Mouse (Mus musculus) gastrocnemius, postnatal 10 days (tissue): Measurements from ENCODE around the gene Slc2a4. TPM values are rescaled to one million over a fixed set of nuclear protein-coding genes. Genes with fewer than 3 reads are reported as not detected.
A peak's percentile ranks its signal among the peaks of the same experiment; 100 is the strongest.

Source experiments
- DNase-seq: peaks from one replicate; pipeline ENCODE4 v3.0.0; 2021; ENCODE audit warnings: mixed read lengths
- long read RNA-seq, 2 experiments: library from polyadenylated mRNA; stranded (forward); transcript quantifications; one replicate each; pipeline ENCODE4 v2.0.0; 2021
- total RNA-seq, 2 experiments: library from RNA; stranded (reverse); gene quantifications; 2 replicates each; pipeline ENCODE4 v1.2.3; 2021

The Slc2a4 gene
- 100 to 1,000 TPM; 128 to 165 TPM for total RNA-seq
- long read RNA-seq, experiment 1, transcript Slc2a4-201 (11 exons, 2,524 nt), result major isoform, 107 of 168 reads
- long read RNA-seq, experiment 1, partial matches to known transcripts, result 28 of 168 reads
- long read RNA-seq, experiment 1, other reads (novel, unspliced or antisense), result 32 of 168 reads
- long read RNA-seq, experiment 2, transcript Slc2a4-201 (11 exons, 2,524 nt), result major isoform, 128 of 196 reads
- long read RNA-seq, experiment 2, partial matches to known transcripts, result 35 of 196 reads
- long read RNA-seq, experiment 2, other reads (novel, unspliced or antisense), result 29 of 196 reads

DNA sequence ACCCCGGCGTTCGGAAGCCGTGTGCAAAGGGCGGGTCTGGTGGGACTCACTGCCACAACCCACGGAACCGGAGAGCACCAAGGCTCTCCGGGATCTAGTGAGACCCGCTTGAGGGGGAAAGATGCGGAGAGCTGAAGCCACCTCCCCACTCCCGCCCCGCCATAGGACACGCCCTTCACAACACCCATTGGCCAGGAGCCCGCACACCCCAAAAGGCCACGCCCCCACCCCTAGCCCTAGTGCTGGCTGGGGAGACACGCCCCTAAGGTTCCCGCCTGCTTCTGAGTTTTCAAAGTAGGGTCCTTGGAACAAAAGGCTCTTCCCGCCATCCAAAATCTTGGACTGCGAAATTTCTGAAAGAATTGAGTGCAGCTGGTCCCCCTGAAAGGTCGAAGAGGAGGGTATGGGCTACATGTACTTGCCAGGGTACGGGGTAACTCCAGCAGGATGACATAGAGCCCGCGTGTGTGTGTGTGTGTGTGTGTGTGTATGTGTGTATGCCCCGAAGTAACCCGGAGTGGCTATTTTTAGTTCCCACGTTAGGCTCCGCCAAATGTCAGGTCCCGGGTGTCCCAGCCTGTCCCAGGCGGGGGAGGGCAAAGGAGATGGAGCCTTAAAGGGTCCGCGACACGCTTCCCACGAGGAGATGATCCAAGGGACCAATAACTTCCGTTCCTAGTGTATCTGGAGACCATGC, at the start of gene Slc2a4:
Gene Slc2a4 (minus strand): TSS at position 123 of the 697 bp plus-strand sequence.
- DNase-seq, result peak; percentile 97

DNA sequence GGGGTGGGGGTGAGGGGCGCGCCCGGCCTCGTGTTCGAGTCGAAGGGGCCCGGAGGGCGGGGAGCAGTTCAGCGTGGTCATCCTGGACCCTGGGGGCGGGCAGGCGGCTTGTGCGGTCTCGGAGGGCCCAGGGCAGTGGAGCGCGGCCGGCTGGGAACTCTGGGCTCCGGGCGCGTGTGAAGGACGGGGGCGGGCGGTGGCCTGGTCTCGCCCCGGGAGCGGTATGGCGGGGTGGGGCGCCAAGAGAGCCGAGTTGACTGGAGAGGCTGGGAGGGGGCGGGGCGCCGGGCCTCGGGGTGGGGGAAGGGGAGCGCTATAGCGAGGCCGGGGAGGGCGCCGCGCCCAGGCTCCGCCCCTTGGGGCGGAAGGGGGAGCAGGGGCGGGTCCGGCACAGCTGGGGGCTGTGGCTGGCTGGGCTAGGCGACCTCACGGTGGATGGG, 49.1 kb upstream of the Slc2a4 start:
- DNase-seq, result peak; percentile 94

DNA sequence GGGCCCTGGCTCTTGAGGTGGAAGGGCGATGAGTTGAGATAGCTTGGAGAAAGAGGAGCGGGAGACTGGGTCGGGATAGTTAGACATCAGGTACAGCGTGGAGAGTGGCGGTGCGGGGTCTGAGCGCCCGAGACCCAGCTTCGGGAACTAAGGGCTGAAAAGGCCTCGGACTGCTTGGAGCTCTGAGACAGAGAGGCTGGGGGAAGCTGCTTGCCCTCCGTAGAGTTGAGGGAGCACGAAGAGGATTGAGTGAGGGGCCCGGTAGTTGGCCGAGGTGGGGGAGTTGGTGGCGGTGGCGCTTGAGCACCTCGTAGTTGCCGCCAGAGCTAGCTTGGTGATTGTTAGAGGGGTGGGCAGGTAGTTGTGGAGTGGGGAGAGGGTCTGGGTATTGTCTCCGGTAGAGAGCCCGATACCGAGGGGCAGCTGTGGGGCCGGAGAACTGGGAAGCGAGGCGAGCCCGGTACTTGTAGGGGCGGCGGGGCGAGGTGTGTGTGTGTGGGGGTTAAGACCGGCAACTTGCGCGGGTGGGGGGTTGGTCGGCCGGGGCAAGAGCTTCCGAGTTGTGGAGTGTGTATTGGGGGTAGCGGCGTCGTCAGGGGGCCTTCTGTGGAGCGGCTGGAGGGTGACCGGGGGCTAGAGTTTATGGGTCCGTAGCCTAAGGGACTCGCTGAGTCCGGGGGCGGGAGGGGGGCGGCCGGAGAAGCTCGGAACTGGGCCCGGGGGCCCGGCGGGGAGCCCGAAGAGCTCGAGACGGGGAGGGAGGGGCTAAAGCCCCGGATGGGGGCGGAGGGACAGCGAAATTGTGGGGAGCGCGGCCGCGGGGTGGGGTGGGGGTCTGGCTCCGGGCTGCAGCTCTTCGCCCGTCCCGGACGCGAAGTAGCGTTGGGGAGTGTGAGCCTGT, 48.4 kb upstream of the Slc2a4 start:
- DNase-seq, result peak; percentile 73

DNA sequence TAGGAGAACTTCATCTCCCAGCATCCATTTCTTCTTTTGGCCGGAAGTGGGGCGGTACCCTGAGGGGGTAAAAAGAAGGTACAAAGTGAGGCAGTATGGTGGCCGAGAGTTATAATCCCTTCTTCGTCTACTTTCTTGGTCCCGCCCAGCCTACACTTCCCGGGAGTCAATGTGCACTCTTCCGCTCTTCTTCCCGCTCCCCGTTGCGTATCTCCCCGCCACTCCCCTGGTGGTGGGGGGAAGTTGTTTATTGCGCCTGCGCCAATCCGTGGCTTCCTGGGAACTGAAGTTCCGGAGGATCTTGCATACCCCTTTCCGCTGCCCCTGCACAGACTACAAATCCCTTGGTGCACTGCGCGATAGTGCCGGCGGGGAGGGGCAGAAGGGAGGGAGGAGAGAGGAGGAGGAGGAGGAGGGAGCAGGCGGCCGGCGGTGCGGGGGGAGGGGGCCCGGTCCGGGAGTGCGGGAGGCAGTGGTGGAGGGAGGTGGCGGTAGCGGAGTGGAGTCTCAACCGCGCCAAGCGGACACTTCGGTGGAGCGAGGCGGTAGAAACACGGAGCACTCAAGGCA, 47.5 kb upstream of the Slc2a4 start, which contains the start of gene Phf23:
Gene Phf23 (plus strand): TSS at position 387 of the 570 bp plus-strand sequence.
- peak; percentile 93 for DNase-seq

DNA sequence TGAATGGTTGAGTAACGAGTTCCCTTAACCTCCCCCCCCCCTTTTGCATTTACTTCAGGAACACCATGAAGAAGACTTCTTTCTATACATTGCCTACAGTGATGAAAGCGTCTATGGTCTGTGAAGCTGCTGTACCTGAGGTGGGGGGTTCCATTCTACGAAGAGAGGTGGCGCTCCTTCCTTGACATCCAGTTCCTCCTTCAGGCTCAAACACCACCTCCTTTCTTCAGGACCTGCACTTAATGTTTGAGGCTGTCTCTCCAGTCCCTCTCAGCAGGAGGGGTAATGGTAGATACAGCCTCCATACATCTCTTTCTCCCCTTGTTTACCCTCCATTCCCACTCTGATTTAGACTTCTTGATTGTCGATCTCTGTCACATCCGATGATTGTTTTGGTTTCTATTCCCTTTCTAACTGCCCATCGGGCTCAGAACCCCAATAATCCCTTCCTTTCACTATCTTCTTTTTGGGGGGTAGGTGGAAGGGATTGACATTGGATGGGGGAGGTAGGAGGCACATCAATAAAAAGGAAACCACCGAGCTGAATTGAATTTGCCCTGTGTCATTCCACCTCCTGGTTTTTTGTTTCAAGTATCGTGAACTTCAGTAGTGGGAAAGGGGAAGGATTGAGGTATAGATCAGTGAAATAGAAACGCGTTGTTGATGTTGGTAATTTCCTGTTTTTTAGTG, 46.6 kb upstream of the Slc2a4 start:
- DNase-seq, result no peak

DNA sequence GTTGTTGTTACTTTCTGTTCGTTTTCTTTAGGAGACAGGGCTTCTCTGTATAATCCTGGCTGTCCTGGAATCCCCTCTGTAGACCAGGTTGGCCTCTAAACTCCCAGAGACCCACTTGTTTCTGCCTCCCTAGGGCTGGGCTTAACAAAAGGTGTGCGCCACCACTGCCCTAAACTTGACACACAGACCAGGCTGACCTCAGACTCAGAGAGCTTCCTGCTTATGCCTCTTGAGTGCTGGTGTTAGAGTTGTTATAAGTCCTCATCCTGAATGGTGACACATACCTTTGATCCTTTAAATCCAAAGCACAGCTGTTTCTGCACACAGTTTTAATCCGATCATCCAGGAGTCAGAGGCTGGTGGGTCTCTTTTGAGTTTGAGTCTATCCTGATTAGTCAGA, 44.9 kb upstream of the Slc2a4 start:
- DNase-seq, result no peak

DNA sequence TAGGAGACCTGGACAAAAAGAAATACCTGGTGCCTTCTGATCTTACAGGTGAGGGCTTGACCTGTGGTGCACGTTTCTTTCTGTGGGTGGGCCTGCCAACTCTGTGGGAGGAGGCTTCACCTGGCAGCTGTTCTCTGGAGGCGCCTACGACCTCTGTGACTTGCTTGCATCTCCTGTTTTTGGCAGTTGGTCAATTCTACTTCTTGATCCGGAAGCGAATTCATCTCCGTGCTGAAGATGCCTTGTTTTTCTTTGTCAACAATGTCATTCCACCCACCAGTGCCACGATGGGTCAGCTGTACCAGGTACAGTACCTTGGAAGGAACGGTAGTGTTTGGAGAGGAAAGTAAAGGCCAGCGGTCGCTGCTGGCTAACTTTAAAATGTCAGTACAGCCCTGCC, 44.4 kb upstream of the Slc2a4 start:
- no peak for DNase-seq

DNA sequence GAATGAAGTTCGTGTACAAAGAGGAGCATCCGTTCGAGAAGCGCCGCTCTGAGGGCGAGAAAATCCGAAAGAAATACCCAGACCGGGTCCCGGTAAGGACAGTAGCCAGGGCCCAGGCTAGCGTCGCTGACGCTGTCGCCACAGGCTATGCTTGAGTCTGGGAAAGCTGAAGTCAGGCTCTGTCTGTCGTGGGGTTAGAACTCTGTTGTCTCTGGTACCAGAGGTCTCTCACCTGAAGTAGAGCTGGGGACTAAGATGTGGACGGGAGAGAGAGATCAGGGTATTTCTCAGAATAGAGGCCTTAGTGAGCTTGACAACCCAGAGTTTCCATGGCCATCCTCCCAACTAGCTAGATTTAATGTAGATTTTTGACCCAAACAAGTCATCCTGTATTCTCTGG, 43.7 kb upstream of the Slc2a4 start:
- DNase-seq, result no peak

DNA sequence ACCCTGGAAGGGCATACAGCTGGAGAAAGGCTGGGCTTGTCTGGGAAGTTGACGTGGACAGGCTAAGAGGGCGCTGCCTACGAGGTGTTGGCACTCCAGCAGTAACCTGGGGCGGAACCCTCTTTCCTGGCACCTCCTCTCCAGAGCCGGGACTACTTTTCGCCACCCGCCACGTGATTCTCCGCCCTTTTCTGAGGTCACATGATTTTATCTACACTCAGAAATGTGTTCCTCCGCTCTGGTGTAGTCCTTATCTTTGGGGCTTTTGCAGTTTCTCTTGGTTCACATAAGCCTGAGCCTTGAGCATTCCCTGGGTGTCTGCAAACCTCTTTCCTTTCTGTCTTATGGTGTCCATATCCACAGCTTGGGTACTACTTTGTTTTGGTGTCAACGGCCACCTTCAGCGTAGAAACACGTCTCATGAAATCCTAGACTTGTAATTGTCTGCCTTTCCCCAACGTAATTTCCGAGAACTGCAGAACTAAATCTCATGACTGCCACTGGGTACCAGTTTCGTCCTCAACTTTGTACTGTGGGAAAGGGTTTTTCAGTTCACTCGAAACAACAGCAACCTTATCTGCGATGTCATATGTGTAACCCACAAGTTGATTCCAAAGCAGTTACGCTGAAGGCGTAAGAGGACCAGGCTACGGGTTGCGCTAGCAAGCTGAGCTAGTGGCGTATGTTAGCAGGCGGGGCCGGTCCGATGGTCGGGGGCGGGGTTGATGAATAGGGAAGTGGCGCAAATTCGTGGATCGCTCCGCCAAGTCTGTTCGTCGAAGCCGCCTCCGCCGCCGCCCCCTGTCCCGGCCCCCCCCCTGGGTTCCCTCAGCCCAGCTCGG, 43.1 kb upstream of the Slc2a4 start, which contains the start of gene Gabarap:
Gene Gabarap (plus strand): TSS at position 294 of the 842 bp plus-strand sequence.
- DNase-seq, result peak; percentile 94

DNA sequence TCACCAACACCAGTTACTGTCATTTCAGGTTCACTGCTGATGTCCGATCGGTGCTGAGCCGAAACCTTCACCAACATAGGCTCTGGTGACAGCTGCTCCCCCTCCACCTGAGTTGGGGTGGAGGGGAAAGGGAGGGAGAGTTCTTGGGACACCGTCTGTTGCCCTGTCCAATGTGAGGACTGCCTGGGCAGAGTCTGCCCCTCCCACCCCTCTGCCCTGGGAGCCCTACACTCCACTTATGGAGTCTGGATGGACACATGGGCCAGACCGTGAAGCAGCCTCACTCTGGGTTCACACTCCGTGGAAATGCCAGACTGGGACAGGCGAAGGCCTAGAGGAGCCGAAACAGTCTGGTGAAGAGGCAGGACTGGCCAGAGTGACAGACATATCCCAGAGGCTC, 42.0 kb upstream of the Slc2a4 start:
- DNase-seq, result no peak

DNA sequence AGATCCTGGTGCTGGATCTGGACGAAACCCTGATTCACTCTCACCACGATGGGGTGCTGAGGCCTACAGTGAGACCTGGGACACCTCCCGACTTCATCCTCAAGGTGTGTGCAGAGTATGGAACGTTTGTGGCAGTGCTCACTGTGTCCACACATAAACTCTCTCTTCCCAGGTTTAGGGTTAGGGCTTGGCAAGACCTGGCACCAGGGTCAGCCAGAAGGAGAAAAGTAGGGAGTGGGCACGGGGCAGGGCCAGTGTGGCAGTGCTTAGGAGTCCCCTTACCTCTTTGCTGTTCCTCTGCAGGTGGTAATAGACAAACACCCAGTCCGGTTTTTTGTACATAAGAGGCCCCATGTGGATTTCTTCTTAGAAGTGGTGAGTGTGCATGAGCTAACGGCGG, 36.4 kb upstream of the Slc2a4 start:
- DNase-seq, result no peak

DNA sequence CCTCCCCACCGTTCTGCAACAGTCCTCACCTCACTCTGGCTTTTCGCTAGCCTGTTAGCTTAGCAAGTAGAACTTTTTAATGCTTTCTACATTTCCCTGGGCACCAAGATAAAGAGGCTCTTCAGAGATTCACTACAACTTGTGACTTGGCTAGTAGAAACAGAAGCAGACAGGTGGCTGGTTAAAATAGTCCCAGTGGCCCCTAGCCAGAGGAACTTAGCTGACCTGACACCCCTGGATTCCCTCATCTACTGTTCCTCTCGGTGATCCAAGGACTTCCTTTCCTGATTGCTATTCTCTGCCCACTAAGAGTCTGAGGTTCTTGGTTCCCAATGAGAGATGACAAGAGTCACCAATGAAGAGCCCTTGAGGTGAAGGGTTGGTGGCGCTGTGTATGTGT, 35.4 kb upstream of the Slc2a4 start:
- DNase-seq, result no peak

DNA sequence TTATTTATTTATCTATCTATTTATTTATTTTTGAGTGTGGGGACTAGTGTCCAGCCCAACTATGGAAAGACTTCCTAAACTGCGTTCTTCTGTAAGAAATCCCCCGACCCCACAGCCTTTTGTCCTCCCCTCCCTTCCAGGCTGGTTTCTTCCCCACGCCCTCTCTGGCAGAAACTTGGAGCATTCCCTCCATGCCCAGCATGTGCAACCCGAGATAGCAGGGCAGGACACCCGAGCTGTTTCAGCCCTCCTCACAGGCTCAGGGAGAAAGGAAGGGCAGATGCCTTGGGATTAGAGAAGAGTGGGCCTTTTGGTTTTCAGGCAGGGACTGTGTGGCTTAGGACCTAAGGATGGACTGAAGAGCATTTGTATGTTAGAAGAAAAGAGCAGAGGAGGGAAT, 34.9 kb upstream of the Slc2a4 start:
- DNase-seq, result peak; percentile 50

DNA sequence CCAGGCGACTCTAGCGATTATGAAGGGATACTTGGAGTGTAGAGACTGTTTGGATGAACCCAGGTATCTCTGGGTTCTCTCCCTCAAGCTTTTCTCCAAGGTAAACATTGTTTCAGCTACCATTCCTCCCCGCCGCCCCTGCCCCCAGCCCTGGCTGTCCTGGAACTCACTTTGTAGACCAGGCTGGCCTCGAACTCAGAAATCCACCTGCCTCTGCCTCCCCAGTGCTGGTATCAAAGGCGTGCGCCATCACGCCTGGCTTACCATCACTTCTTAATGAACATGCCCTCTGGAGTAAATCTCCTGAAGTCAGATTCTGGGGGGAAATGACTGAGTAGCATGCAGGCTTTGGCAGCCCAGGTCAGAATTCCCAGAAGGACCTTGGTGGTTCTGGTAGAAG, 34.2 kb upstream of the Slc2a4 start, which contains the start of gene Elp5:
Gene Elp5 (minus strand): TSS at position 293 of the 400 bp plus-strand sequence.
- DNase-seq, result no peak

DNA sequence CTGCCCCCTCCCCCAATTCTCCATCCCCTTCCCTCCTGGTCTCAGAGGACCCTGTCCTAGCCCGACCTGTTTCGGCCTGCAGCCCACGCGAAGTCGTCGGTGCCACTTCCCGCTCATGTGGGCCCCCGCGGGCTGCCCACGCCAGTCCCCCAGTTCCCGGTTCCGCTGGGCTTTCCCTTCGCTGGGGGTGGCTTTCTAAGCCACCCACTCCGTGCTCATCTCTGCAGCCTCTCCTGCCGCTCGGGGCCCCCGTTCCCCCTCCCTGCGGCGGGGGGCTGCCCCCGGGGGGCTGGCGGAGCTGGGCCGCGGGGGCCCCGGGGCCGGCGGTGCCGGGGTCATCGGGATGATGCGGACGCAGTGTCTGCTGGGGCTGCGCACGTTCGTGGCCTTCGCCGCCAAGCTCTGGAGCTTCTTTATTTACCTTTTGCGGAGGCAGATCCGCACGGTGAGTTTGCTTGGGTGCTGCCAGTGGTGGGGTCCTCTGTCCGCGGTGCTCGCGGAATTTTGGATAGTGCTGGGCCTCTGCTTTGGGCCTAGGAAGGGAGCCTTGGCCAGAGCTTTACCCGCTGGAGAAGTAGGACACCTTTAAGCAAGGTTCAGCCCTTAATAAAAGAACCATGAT, 33.3 kb upstream of the Slc2a4 start, which contains the start of gene Ctdnep1:
Gene Ctdnep1 (plus strand): TSS at position 16 of the 622 bp plus-strand sequence.
- DNase-seq, result no peak

DNA sequence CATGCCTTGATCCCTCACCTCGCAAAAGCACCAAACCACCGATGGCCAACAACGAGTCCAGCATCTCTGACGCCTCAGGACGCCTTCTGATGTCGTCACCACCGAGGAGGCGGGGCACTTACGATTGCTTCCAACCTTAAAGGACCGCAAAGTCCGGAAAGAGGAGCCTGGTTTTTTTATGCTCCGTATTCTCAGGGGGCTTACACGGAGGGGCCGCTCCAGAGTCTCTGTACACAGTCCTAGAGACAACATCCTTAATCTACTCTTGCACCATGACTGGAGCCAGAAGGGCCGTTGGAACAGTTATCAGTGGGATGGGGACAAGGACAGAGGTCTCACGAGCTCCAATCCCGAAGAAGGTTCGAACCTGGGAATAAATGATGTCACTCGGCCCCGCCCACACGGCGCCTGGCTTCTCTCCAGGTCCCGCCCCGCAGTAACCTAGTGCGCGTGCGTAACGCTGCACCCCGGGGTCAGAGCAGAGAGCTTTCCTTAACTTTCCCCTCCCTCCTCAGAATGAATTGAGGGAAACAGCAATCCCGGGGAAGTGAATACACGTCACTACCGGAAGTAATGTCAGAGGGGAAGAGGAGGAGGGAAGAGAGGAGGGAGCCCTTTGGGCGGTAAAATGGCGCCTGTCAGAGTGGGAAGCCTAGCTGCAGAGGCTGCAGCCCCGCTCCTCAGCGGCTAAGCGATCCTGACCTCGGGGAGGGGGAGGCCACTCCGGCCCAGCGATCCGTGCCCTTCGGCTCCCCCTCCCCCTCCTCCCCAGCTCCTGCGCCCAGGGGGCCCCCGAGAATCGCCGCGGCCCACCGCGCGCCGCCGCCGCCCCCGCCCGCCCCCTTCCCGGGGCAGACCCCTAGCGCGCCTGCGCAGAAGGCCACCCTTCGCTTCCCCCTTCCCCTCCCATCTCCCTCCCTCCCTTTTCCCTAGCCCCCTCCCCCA, 32.5 kb upstream of the Slc2a4 start:
- peak; percentile 97 for DNase-seq

DNA sequence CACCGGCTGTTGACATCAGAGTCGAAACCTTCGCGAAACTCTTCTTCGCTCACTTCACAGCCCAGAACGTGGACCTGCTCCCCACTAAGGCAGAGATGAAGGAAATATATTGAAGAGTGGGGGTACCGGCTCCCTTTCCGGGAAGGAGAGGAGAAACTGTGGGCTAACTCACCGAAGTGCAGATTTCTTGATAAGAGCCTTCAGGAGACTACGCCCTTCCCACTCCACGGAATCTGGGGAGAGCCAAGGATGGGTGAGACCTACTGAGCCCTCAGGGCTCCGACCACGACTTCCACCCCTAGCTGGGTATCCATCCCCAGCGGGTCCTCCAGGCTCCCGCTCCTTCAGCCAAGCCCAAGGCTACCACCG, 31.8 kb upstream of the Slc2a4 start:
- no peak for DNase-seq

DNA sequence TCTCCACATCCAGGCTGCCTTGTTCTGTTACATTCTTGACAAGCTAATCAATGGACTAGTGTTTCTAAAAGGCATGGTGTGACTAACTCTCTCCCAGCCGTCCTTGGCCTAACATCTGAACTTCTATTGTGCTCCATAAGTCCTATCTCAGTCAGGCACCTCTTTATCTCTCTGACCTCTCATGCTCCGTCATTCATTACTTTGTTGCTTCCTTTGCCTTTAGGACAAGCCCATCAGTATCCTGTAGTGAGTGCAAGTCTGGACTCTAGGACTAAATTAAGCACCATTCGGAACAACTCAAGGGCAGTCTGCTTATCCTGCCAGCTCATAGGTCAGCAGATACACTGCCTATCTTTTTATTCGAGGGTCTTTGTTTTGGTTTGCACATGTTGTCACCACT, 28.3 kb upstream of the Slc2a4 start:
- DNase-seq, result no peak

DNA sequence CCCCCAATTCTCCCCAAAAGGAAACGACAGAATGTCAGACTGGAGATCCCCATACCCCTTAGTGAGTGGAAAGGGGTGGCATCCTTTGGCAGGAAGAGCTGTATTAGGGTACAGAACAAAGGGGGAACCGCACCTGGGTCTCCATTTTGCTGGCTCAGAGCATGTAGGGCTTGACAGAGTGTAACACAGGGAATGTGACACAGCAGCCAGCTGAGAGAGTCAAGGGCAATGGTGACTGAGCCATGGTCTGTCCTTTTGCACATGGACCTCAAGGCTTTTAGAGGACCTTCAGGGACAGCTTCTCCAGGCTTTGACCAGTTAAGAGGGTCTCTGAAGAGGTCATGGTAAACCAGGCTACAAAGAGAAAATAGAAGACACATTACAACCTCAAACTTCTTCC, 26.9 kb upstream of the Slc2a4 start:
- DNase-seq, result no peak
